Mouse (Mus musculus): ENCODE measurements around the gene Cbfa2t3. TPM values are rescaled to one million over a fixed set of nuclear protein-coding genes. Genes with fewer than 3 reads are reported as not detected.

Gene Cbfa2t3
- total and polyA plus RNA-seq, 3 experiments = 10.5 to 102 TPM; not detected in 1

GRCm38 (mm10) chr8:122675596-122676420, 23.1 kb downstream of the Cbfa2t3 start:
- no peaks in the 10 kb centered on the region for H3K27me3 ChIP-seq (ENCODE audit: control insufficient read depth in 1 of 2, insufficient read depth in 2 of 2, low read length in 2 of 2)
- H3K9ac ChIP-seq (ENCODE audit: control insufficient read depth, low read depth, low read length, poor library complexity, severe bottlenecking) = no peak overlapping the region
- no peak overlapping the region for H3K27ac ChIP-seq (ENCODE audit: control insufficient read depth, low read depth, low read length)
- peaks cover 90% of the 10 kb centered on the region for H3K79me2 ChIP-seq (ENCODE audit: control insufficient read depth, insufficient read depth, low read length, poor library complexity)
- no peak for TF ChIP-seq ZKSCAN1 (IDR thresholded peaks at IDR 0.05; ENCODE audit: low read depth, low read length)
- no peak for TF ChIP-seq ETS1 (IDR thresholded peaks at IDR 0.05; ENCODE audit: low read depth, low read length)
- no peak for TF ChIP-seq MAZ (IDR thresholded peaks at IDR 0.05; ENCODE audit: low read depth, low read length)
- TF ChIP-seq NRF1 (IDR thresholded peaks at IDR 0.05; ENCODE audit: insufficient read depth, low read depth, low read length, poor library complexity, severe bottlenecking) = no peak
- no peak for TF ChIP-seq HCFC1 (IDR thresholded peaks at IDR 0.05; ENCODE audit: low read depth, low read length)
- peak in 1 of 2 experiments; percentile 30; a peak in 1 of 4 replicates for TF ChIP-seq POLR2A (IDR thresholded peaks at IDR 0.05; ENCODE audit: control insufficient read depth in 1 of 2, insufficient read depth in 1 of 2, low read depth in 1 of 2, low read length in 2 of 2, poor library complexity in 1 of 2)
- TF ChIP-seq KAT2A (conservative IDR thresholded peaks at IDR 0.05; ENCODE audit: low read depth, low read length) = no peak
- no peak for TF ChIP-seq ZC3H11A (IDR thresholded peaks at IDR 0.05; ENCODE audit: low read depth, low read length)
- H3K4me3 ChIP-seq (ENCODE audit: control insufficient read depth in 1 of 2, insufficient read depth in 1 of 2, low read depth in 2 of 2, low read length in 2 of 2) = no peak overlapping the region
- no peaks in the 10 kb centered on the region for H3K4me1 ChIP-seq (ENCODE audit: control insufficient read depth in 1 of 2, insufficient read depth in 2 of 2, low read length in 2 of 2)
- peaks cover under 1 to 30% of the 10 kb centered on the region in 2 experiments; a peak in 3 of 4 replicates for H3K36me3 ChIP-seq (ENCODE audit: control insufficient read depth in 1 of 2, insufficient read depth in 2 of 2, low read length in 2 of 2)
- H3K9me3 ChIP-seq (replicated peaks; ENCODE audit: insufficient read depth, low read length) = no peaks in the 10 kb centered on the region
- no peak for DNase-seq (ENCODE audit: low read depth, low spot score)

GRCm38 (mm10) chr8:122674999-122675398, 23.9 kb downstream of the Cbfa2t3 start:
- Histone ChIP-seq H3K4me1 (ENCODE audit: control insufficient read depth in 1 of 2, insufficient read depth in 2 of 2, low read length in 2 of 2) (peaks cover 0 to 6% of the 10 kb centered on the region in 2 experiments; a peak in 1 of 4 replicates), H3K79me2 (ENCODE audit: control insufficient read depth, insufficient read depth, low read length, poor library complexity) (peaks cover 90% of the 10 kb centered on the region), H3K4me3 (ENCODE audit: control insufficient read depth in 1 of 2, insufficient read depth in 1 of 2, low read depth in 2 of 2, low read length in 2 of 2) (no peak overlapping the region), H3K27me3 (ENCODE audit: control insufficient read depth in 1 of 2, insufficient read depth in 2 of 2, low read length in 2 of 2) (no peaks in the 10 kb centered on the region), H3K27ac (ENCODE audit: control insufficient read depth, low read depth, low read length) (no peak overlapping the region), H3K9ac (ENCODE audit: control insufficient read depth, low read depth, low read length, poor library complexity, severe bottlenecking) (no peak overlapping the region), H3K36me3 (ENCODE audit: control insufficient read depth in 1 of 2, insufficient read depth in 2 of 2, low read length in 2 of 2) (peaks cover 0 to 23% of the 10 kb centered on the region in 2 experiments; a peak in 2 of 4 replicates), H3K9me3 (replicated peaks; ENCODE audit: insufficient read depth, low read length) (no peaks in the 10 kb centered on the region)
- no peak for DNase-seq (ENCODE audit: low read depth, low spot score)
- TF ChIP-seq RAD21 (IDR thresholded peaks at IDR 0.05; ENCODE audit: low read depth, low read length) = peak; percentile 8
- TF ChIP-seq GATA1 (IDR thresholded peaks at IDR 0.05; ENCODE audit: low read depth, low read length) = no peak
- peak in 2 of 3 experiments; percentile 12 to 24; a peak in 1 of 6 replicates for TF ChIP-seq CTCF (IDR thresholded peaks at IDR 0.05 in 2 of 3, conservative IDR thresholded peaks at IDR 0.05 in 1 of 3; ENCODE audit: control insufficient read depth in 1 of 3, insufficient read depth in 1 of 3, low read depth in 2 of 3, low read length in 3 of 3, poor library complexity in 1 of 3, severe bottlenecking in 1 of 3)

GRCm38 (mm10) chr8:122673989-122674388, 24.9 kb downstream of the Cbfa2t3 start:
- no peak for DNase-seq (ENCODE audit: low read depth, low spot score)
- TF ChIP-seq ZMIZ1 (IDR thresholded peaks at IDR 0.05; ENCODE audit: low read depth, low read length) (no peak), TCF12 (IDR thresholded peaks at IDR 0.05; ENCODE audit: low read depth, low read length) (no peak), MEF2A (IDR thresholded peaks at IDR 0.05; ENCODE audit: extremely low read depth, insufficient replicate concordance, low read depth, low read length, poor library complexity, severe bottlenecking) (no peak), ZNF384 (IDR thresholded peaks at IDR 0.05; ENCODE audit: low read depth, low read length) (no peak), EP300 (IDR thresholded peaks at IDR 0.05; ENCODE audit: low read depth in 1 of 2, low read length in 2 of 2) (no peak)
- no peaks in the 10 kb centered on the region for H3K9me3 ChIP-seq (replicated peaks; ENCODE audit: insufficient read depth, low read length)
- H3K4me1 ChIP-seq (ENCODE audit: control insufficient read depth in 1 of 2, insufficient read depth in 2 of 2, low read length in 2 of 2) = peaks cover 0 to 15% of the 10 kb centered on the region in 2 experiments; a peak in 1 of 4 replicates
- H3K27ac ChIP-seq (ENCODE audit: control insufficient read depth, low read depth, low read length) = no peak overlapping the region
- H3K9ac ChIP-seq (ENCODE audit: control insufficient read depth, low read depth, low read length, poor library complexity, severe bottlenecking) = no peak overlapping the region
- no peaks in the 10 kb centered on the region for H3K27me3 ChIP-seq (ENCODE audit: control insufficient read depth in 1 of 2, insufficient read depth in 2 of 2, low read length in 2 of 2)
- peaks cover 9 to 16% of the 10 kb centered on the region in 2 experiments for H3K36me3 ChIP-seq (ENCODE audit: control insufficient read depth in 1 of 2, insufficient read depth in 2 of 2, low read length in 2 of 2)
- H3K79me2 ChIP-seq (ENCODE audit: control insufficient read depth, insufficient read depth, low read length, poor library complexity) = peaks cover 90% of the 10 kb centered on the region
- no peak overlapping the region for H3K4me3 ChIP-seq (ENCODE audit: control insufficient read depth in 1 of 2, insufficient read depth in 1 of 2, low read depth in 2 of 2, low read length in 2 of 2)

Data from MEL (cell line).